Mouse (Mus musculus) ES-Bruce4 (cell line): ENCODE measurements around the gene Hcrt.

ENCODE experiments used
- CTCF ChIP-seq: IDR thresholded peaks from one replicate; pipeline ENCODE4 v1.8.1; 2011; ENCODE audit warnings: low read depth, low read length
- EP300 ChIP-seq: IDR thresholded peaks from 2 replicates; pipeline ENCODE4 v1.6.1; 2011; ENCODE audit warnings: low read depth, low read length; ENCODE audit not compliant: insufficient read depth
- POLR2A ChIP-seq: IDR thresholded peaks from one replicate; pipeline ENCODE4 v1.8.1; 2011; ENCODE audit warnings: low read length; ENCODE audit not compliant: insufficient read depth

DNA sequence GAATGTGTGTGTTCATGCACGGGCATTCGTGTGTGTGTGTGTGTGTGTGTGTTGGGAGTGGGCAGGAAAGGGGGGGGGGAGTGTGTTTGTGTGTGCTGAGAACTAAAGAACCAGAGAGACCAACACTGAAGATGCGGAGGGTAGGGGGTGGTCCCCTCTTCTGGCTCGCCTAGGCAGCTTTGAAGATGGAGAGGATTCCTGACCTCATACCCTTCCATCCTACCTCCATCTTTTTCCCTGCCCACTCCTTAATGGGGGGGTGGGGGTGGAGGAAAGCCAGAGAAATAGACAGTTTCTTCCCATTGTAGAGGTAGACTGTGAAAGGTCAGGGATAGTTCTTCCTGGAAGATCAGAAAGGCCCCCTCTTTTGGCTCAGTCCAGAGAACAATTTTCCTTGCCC is 49.6 kb downstream of the Hcrt start:
- TF ChIP-seq CTCF (no peak), EP300 (no peak), POLR2A (no peak)
